Mouse (Mus musculus): ENCODE measurements at regions not wholly inside any gene's neighbourhood (a gene's known extent, or its start where the extent isn't known, plus 50 kb on each side); places are given as distances from the start of the nearest gene placed in this dataset.
A peak's percentile ranks its signal among the peaks of the same experiment; 100 is the strongest.
"Not testable (repeated sequence)": the region's sequence is repeated elsewhere in the genome, so short reads cannot be mapped to it uniquely, and the experiment has no call there.

DNA sequence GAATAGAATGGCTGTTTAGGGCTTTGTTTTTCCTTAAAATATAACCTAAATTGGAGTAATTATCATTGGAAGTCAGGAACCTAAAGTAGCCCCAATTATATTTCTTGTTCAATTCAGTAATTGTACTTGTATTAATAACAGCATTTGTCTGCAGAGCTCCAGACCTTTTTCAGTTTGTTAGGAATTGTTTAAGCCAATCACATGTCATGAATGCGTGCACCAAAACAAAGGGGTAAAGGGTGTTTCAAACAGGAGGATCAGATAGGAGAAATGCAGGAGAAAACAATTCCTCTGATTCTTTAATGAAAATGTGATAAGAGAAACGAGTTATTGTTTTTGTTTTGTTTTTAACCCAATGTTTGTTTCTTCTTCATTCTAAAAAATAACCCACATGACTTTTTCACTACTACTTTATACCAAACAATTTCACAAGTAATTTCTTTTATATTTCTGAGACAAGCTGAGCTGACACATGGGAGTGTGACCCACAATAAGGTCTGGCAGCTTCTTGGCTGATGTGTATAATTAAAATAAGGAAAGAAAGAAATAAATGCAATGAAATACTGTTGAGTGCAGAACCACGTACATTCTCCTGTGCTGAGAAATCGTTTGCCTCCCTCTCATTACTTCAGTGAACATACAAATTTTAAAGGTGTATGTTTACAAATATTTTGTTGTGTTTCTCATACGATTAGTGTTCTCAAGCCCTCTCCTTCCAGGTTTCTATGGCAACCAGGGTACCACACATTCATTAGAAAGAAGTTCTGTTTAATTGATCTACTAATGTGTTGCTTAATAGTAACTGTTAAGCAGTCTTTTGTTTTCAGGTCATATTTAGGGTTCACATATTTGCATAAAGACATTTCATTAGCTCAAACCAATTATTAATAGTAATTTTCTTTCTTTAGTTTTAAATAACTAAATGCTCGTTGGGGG lies 397.7 kb downstream of the Isl1 start:
- no peak for DNase-seq (ENCODE audit: extremely low spot score, low spot score)

GRCm38 (mm10) chr13:115910866-115911449 lies 398.5 kb downstream of the Isl1 start:
- no peak for DNase-seq (ENCODE audit: extremely low spot score, low spot score)

- no peak for DNase-seq (ENCODE audit: extremely low spot score, low spot score)
These were observed 428.9 kb downstream of the Isl1 start for GRCm38 (mm10) chr13:115880616-115881015.

GRCm38 (mm10) chr13:115860480-115860879 lies 449.0 kb downstream of the Isl1 start:
- no peak for DNase-seq (ENCODE audit: extremely low spot score, low spot score)

DNA sequence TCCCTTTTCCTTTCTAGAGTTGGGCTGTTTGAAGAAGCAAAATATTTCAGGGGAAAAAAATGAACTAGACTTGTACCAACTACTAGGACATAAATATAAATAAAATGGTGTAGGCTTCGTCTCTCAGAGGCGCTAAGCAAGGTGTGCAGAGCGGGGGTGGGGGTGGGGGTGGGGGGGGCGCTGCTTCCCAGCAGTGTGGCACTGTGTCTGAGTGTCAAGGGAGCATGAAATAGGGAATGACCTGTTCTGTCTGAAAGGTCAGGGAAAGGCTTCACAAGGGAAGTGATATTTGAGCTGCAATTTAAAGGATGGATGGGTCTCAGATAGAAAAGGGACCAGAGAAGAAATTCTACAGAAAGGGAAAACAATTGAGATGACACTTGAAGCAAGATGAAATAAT lies 452.9 kb downstream of the Isl1 start:
- no peak for DNase-seq (ENCODE audit: extremely low spot score, low spot score)

DNA sequence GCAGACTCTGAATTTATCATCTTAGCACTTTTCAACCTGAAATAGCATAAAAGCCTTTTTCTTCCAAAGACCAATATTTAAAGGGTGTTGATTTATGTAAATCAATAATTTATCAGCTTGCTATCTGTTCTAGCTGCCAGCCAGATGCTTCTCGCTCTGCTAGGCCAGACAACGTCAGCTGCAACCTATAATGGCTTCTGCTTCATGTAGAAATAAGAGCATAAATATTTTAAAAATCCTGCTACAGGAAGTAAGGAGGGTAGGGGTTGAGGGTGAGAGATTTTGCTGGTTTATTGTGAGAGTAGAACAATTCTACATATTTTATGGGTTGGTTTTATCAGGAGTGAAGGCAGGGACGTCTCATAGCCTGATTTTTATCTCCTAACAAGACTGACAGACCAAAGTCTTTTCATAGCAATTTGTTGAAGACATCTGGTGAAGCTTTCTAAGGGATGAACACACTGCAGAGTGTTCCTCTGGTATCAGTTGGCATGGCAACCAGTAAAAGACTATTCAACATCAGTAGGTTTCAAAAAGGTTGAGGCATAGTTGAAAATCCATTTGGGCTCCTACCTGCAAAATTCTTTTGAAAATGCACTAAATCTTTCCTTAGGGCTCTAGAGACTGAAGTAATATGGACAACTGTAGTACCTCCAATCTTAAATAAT lies 456.7 kb downstream of the Isl1 start:
- DNase-seq (ENCODE audit: extremely low spot score, low spot score) = no peak

GRCm38 (mm10) chr13:115843121-115843520 lies 466.4 kb downstream of the Isl1 start:
- no peak for DNase-seq (ENCODE audit: extremely low spot score, low spot score)

GRCm38 (mm10) chr13:115836203-115836768 lies 473.2 kb downstream of the Isl1 start:
- no peak for DNase-seq (ENCODE audit: extremely low spot score, low spot score)

DNA sequence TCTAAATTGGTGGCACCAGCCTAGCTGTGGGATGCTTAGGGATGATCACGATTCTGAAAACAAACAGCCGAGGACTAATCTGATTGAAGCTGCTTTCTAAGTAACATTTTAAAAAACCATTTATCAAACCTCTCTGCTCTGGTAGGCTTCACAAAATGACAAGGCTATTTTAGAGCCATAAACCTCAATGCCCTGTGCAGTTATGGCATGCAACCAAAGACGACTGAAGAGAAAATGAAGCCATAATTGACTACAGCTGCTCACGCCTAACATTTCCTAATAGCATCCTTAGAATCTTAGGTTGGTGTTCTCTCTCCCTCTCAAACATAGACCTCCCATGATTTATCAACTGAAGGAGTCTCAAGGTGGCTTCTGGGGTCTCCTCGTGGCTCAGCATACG lies 484.3 kb downstream of the Isl1 start:
- DNase-seq (ENCODE audit: extremely low spot score, low spot score) = no peak

DNA sequence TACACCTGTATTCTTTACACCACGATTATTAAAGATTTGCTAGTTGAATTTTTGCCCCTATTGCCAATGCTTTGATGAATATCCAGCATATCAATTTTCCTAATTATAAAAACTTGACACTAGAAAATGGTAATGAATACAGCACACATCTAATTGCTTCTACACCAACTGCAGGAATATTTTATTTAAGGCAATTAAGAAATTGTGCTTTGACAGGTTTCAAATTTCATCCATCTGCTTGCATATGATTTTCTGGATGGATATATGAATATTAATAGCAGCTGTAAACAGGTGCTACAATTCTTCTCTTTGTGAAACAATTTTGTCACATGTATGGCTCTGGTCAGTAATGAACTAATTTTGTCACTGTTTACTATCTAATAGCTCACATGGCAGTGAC lies 487.0 kb downstream of the Isl1 start:
- no peak for DNase-seq (ENCODE audit: extremely low spot score, low spot score)

DNA sequence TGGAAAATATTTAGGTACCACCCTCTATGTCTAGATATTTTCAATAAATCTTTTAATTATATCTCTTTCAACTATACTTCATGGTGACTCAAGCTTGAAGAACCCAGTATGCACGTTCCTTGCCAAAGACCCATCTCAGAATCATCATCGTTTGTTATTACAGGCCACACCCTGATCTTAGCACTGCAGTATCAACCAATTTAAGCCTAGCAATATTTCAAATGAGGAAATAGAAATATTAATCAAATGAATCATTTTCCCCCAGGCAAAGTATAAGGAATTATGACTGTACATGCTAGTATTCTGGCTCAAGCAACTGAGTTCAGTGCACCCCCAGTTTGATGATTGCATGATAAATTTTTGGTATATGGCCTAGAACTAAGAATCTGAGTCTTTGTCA lies 495.3 kb downstream of the Isl1 start:
- no peak for DNase-seq (ENCODE audit: extremely low spot score, low spot score)

GRCm38 (mm10) chr13:115799294-115799693 lies 510.2 kb downstream of the Isl1 start:
- no peak for DNase-seq (ENCODE audit: extremely low spot score, low spot score)

DNA sequence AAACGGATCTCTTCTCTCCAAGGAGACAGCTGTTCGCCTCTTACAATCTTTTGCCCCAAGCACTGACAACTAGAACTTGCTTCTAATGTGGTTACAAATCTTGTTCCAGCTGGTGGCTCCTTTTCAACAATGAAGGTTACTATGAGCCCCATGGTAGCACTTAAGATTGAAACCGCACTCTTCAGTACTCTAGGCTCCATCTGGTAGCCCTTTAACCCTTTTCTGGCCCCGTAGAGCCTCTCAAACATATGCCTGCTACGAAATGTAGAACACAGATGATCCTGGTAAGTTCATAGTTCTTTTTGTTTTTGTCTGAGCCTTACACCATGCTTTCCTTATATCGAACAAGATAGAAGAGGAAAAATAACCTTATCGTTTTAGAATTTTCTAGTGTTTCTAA lies 558.2 kb downstream of the Isl1 start:
- DNase-seq (ENCODE audit: extremely low spot score, low spot score) = peak; percentile 16

GRCm38 (mm10) chr13:115742080-115742479 lies 567.4 kb downstream of the Isl1 start:
- not testable (repeated sequence) for DNase-seq (ENCODE audit: extremely low spot score, low spot score)

GRCm38 (mm10) chr13:115727986-115728385 lies 581.5 kb downstream of the Isl1 start:
- DNase-seq (ENCODE audit: extremely low spot score, low spot score) = no peak

DNA sequence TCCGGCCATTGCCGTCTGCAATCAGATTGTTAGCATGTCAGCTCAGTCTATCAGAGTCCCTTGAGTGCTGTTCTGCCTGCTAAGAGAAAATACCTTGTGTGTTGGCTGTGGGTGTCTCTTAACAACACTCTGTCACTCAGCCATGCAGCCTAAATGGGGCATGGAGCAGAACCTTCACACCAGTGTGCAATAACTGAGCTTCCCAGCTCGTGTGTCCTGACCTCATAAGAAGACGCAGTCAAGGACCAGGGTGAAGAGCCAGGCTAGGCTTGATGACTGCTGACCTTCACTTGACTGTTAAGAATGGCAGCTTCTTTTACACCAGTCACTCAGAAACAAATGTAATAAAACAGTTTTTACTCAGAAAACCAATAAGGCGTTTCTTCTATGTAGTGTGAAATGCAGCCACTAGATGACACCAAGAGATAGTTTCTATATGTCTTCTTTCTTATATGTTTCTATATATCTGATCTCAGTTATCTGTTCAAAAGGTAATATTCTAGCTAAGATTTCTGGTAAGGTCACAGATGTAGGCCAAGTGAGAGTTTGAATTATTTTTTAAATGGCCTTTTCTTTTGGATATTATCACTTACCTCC lies 584.0 kb downstream of the Isl1 start:
- DNase-seq (ENCODE audit: extremely low spot score, low spot score) = no peak

DNA sequence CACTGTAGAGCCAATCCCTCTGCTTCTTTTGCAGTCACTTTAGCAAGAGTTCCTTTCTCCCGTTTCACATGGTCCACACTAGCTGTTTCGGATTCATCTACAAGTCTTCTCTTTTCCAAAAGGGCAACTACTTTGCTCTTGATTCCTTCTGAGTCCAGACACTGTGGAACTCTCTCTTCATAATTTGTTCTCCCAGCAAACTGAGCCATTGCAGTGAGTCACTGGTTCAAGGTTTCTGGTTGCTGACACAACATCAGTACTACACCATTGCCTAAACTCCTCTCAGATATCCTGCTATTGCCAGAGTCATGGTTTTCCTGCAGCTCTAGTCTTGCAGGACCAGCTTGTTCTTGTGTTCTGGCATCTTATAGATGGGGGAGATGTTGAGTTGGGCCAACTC lies 590.2 kb downstream of the Isl1 start:
- no peak for DNase-seq (ENCODE audit: extremely low spot score, low spot score)

- DNase-seq (ENCODE audit: extremely low spot score, low spot score) = peak; percentile 49
These were observed 590.6 kb downstream of the Isl1 start for GRCm38 (mm10) chr13:115718859-115719258.

DNA sequence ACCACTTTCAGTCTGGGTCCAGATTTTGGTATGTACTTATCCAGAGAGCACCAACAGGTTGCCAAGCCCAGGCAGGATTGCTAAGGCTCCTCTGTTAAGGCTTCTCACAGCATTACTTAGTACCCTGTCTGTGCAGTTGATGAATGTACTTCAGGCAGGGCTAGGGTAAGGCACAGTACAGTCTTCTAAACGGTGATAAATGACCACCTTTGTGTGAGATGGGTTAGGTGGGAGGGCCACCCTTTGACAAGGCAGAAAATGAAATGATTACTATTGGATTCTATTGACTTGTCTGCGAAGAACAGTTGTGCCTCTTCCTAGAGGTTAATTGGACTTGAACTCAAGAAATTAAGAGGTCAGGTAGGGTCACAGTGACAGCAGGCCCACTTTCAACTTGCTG lies 594.4 kb upstream of the Itga1 start:
- DNase-seq (ENCODE audit: extremely low spot score, low spot score) = no peak

DNA sequence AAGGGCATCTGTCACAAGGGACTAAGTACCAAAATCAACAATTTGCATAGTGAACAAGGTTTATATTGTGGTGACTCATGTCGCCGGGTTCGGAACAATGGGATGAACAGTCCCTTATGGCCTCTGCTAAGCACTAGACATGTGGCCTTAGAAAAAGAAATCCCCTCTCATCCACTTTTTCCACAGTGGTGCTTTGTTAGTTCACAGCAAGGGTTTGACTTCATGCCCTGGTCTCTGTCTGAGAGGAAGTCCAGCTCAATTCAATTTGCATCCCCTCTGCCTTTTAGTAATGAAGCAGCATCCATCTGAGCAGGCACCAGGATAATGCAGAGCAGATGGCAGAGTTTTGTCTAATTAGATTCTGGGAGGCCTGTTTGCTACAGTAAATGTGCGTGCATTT lies 585.7 kb upstream of the Itga1 start:
- DNase-seq (ENCODE audit: extremely low spot score, low spot score) = peak; percentile 34

- no peak for DNase-seq (ENCODE audit: extremely low spot score, low spot score)
These were observed 577.8 kb upstream of the Itga1 start for GRCm38 (mm10) chr13:115679591-115679990.

DNA sequence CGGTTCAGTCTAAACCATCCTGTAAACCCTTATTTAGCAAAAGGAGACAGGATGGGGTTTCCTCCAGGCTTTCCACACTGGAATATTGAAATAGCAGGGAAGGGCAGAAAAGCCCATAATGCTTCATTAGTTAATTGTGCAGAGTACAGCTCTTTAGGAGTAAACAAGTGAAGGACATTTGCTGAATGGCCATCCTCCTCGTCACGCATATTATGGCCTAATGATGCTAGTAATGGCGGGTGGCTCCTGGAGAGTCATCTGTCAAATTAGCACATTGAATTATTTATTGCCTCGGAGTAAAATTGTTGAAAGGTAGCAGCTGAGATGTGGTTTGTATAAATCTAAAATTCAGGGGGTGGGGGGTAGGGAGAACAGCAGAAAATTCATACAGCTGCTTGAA lies 575.1 kb upstream of the Itga1 start:
- DNase-seq (ENCODE audit: extremely low spot score, low spot score) = no peak

Data from neural tube, embryonic 10.5 days (tissue).